Mouse (Mus musculus) liver, adult 2 months (tissue): Measurements from ENCODE around the gene Fam169a. TPM values are rescaled to one million over a fixed set of nuclear protein-coding genes. Genes with fewer than 3 reads are reported as not detected.

Experiments
- DNase-seq: peaks from one replicate; pipeline ENCODE4 v3.0.0-alpha.2; 2011; ENCODE audit warnings: low read depth, low spot score; ENCODE audit errors: extremely low read depth
- H3K27ac ChIP-seq: fragments of 200-500 bp; replicated peaks from 2 replicates; pipeline ENCODE4 v1.5.1; 2012; ENCODE audit warnings: low read depth, mild to moderate bottlenecking, control low read depth, inconsistent platforms, low read length; ENCODE audit not compliant: insufficient read depth
- H3K27me3 ChIP-seq: fragments of 200-500 bp; 2 replicates; pipeline ENCODE4 v1.6.1; 2012; ENCODE audit warnings: mild to moderate bottlenecking, moderate library complexity, low read length, inconsistent platforms; ENCODE audit not compliant: control insufficient read depth, insufficient read depth
- H3K36me3 ChIP-seq: fragments of 200-500 bp; 2 replicates; pipeline ENCODE4 v1.6.1; 2012; ENCODE audit warnings: low read length, inconsistent platforms; ENCODE audit not compliant: control insufficient read depth, insufficient read depth
- H3K4me1 ChIP-seq: fragments of 200-500 bp; 2 replicates; pipeline ENCODE4 v1.6.1; 2011; ENCODE audit warnings: low read length; ENCODE audit not compliant: control insufficient read depth, insufficient read depth
- H3K4me3 ChIP-seq: fragments of 200-500 bp; 2 replicates; pipeline ENCODE4 v1.5.1; 2011; ENCODE audit warnings: low read depth, mild to moderate bottlenecking, control low read depth, low read length, moderate library complexity; ENCODE audit not compliant: insufficient read depth
- H3K79me2 ChIP-seq: fragments of 200-500 bp; 2 replicates; pipeline ENCODE4 v1.6.1; 2012; ENCODE audit warnings: inconsistent platforms, mild to moderate bottlenecking, low read length, moderate library complexity; ENCODE audit not compliant: control insufficient read depth, insufficient read depth
- H3K9ac ChIP-seq: fragments of 200-500 bp; 2 replicates; pipeline ENCODE4 v1.6.1; 2012; ENCODE audit warnings: low read depth, mild to moderate bottlenecking, control low read depth, inconsistent platforms, low read length
- CTCF ChIP-seq: fragments of 200-500 bp; IDR thresholded peaks from 2 replicates; pipeline ENCODE4 v1.5.1; 2011; ENCODE audit warnings: low read depth, low read length, control low read depth
- POLR2A ChIP-seq: fragments of 200-500 bp; IDR thresholded peaks from 2 replicates; pipeline ENCODE4 v1.6.1; 2011; ENCODE audit warnings: low read length, control low read depth; ENCODE audit not compliant: insufficient read depth; ENCODE audit errors: extremely low read depth
- WGBS: fragments of 180-500 bp; shearing (Covaris S2); methylation state at CpG from one replicate; pipeline ENCODE4 v1.1.7; 2018; 5-methylcytosine and 5-hydroxymethylcytosine counted together
- polyA plus RNA-seq: library from polyadenylated mRNA; depleted of rRNA; stranded (reverse); fragments of >200 nt; gene quantifications from 2 replicates; pipeline ENCODE4 v1.2.3, GENCODE M21; 2012
- total RNA-seq: library from RNA; depleted of rRNA; stranded (reverse); fragments of >200 nt; gene quantifications from 2 replicates; pipeline ENCODE4 v1.2.3, GENCODE M21; 2014

Fam169a gene
- total and polyA plus RNA-seq, 2 experiments = under 0.01 TPM; not detected in 1

GRCm38 (mm10) chr13:97082432-97082831 lies 15.3 kb downstream of the Fam169a start:
- 86% methylated on average over 7 of the region's 7 CpGs for WGBS
- no peaks in the 10 kb centered on the region for H3K36me3 ChIP-seq
- H3K9ac ChIP-seq = no peak overlapping the region
- H3K4me1 ChIP-seq = no peaks in the 10 kb centered on the region
- no peak overlapping the region for H3K27ac ChIP-seq
- TF ChIP-seq CTCF (no peak), POLR2A (no peak)
- no peak overlapping the region for H3K4me3 ChIP-seq
- no peaks in the 10 kb centered on the region for H3K27me3 ChIP-seq
- H3K79me2 ChIP-seq = no peaks in the 10 kb centered on the region
- no peak for DNase-seq

GRCm38 (mm10) chr13:97086316-97086715 lies 19.2 kb downstream of the Fam169a start:
- TF ChIP-seq POLR2A (no peak), CTCF (no peak)

GRCm38 (mm10) chr13:97087421-97087820 lies 20.3 kb downstream of the Fam169a start:
- no peak overlapping the region for H3K27ac ChIP-seq
- TF ChIP-seq POLR2A (no peak), CTCF (no peak)
- WGBS = 94% methylated on average over 6 of the region's 6 CpGs
- no peaks in the 10 kb centered on the region for H3K4me1 ChIP-seq
- no peaks in the 10 kb centered on the region for H3K36me3 ChIP-seq
- H3K79me2 ChIP-seq = no peaks in the 10 kb centered on the region
- no peak overlapping the region for H3K9ac ChIP-seq
- no peak for DNase-seq
- no peaks in the 10 kb centered on the region for H3K27me3 ChIP-seq
- no peak overlapping the region for H3K4me3 ChIP-seq

More at GRCm38 (mm10) chr13:97086316-97086715, 19.2 kb downstream of the Fam169a start:
- Histone ChIP-seq H3K27me3 (no peaks in the 10 kb centered on the region), H3K4me1 (no peaks in the 10 kb centered on the region), H3K27ac (no peak overlapping the region), H3K9ac (no peak overlapping the region), H3K36me3 (no peaks in the 10 kb centered on the region), H3K79me2 (no peaks in the 10 kb centered on the region), H3K4me3 (no peak overlapping the region)
- 79% methylated on average over 9 of the region's 9 CpGs for WGBS
- no peak for DNase-seq

GRCm38 (mm10) chr13:97088183-97088582 lies 21.1 kb downstream of the Fam169a start:
- Histone ChIP-seq H3K9ac (no peak overlapping the region), H3K36me3 (no peaks in the 10 kb centered on the region), H3K4me3 (no peak overlapping the region), H3K79me2 (no peaks in the 10 kb centered on the region), H3K4me1 (no peaks in the 10 kb centered on the region), H3K27me3 (no peaks in the 10 kb centered on the region), H3K27ac (no peak overlapping the region)
- DNase-seq = no peak
- 93% methylated on average over 3 of the region's 3 CpGs for WGBS
- TF ChIP-seq POLR2A (no peak), CTCF (no peak)

- Histone ChIP-seq H3K27ac (no peak overlapping the region), H3K79me2 (no peaks in the 10 kb centered on the region), H3K4me3 (no peak overlapping the region), H3K4me1 (no peaks in the 10 kb centered on the region), H3K36me3 (no peaks in the 10 kb centered on the region), H3K27me3 (no peaks in the 10 kb centered on the region), H3K9ac (no peak overlapping the region)
- WGBS = 72% methylated on average over 4 of the region's 4 CpGs
- no peak for DNase-seq
- TF ChIP-seq POLR2A = no peak
- no peak for TF ChIP-seq CTCF
These were observed 28.6 kb downstream of the Fam169a start for GRCm38 (mm10) chr13:97095726-97096125.

GRCm38 (mm10) chr13:97099187-97099852 lies 32.2 kb downstream of the Fam169a start, which contains the start of gene Gm6169:
TSS of gene Gm6169 (minus strand) at chr13:97099237.
- no peaks in the 10 kb centered on the region for H3K79me2 ChIP-seq
- no peaks in the 10 kb centered on the region for H3K27me3 ChIP-seq
- H3K36me3 ChIP-seq = no peaks in the 10 kb centered on the region
- peak; percentile 26 for DNase-seq
- no peak within 1 kb of the TSS for H3K27ac ChIP-seq
- no peaks in the 10 kb centered on the region for H3K4me1 ChIP-seq
- H3K4me3 ChIP-seq = no peak within 1 kb of the TSS
- no peak within 1 kb of the TSS for H3K9ac ChIP-seq
- TF ChIP-seq CTCF (peak; percentile 42), POLR2A (no peak)
- WGBS = 78% methylated on average over 22 of the region's 22 CpGs
